Comparison of ENCODE assay signal across 16 mouse cellular contexts in the genomic region with DNA sequence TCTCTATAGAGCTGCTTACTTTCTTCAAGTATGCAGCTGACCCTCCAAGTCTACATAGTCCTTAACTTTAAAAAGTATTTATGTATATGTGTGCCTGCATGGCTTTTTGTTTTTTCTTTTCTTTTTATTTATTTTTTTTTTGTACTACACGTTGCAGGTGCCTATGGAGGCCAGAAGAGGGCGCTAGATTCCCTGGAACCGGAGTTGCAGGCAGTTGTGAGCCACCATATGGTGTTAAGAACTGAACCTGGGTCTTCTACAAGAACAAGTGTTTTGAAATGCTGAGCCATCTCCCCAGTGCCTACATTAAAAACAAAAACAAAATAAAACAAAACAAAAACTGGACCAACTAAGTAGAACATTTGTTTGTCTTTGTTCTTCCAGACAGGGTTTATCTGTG.
DNase-seq lines count a peak whose midpoint lies in the region; ATAC-seq and TF ChIP-seq lines count a peak whose summit lies in the region.
"Had no signal": no experiment of that assay in that cellular context is flagged by ENCODE, and none has a peak within 500 bp of the region (broad histone marks: within the 10 kb centered on the region; RNA-seq: fewer than 3 reads in every experiment).

No protein-coding gene starts in this region.

- no peak for TF ChIP-seq POLR2A in kidney, adult 2 months (IDR thresholded peaks at IDR 0.05; ENCODE audit: low read depth, low read length)

- no peak for DNase-seq in kidney, adult 2 months
- DNase-seq in kidney, postnatal 10 days, result no peak
- no peak for DNase-seq in midbrain, embryonic 10.5 days (ENCODE audit: low spot score)
- no peak for DNase-seq in midbrain, embryonic 11.5 days (ENCODE audit: low spot score, missing footprints)
- peak; percentile 50 for DNase-seq in R1 (ENCODE audit: low read depth, low spot score)
- no peak for DNase-seq in limb, embryonic 10.5 days (ENCODE audit: low spot score)
- no peak for DNase-seq in layer of hippocampus, postnatal 14 days (ENCODE audit: low spot score in 2 of 2)
- DNase-seq: adrenal gland, adult 2 months; cerebellum, adult 9-11 months; gastrocnemius, postnatal 25 days; liver, embryonic 13.5 days; lung, postnatal 14 days; thymus, postnatal 25 days had no signal

- WGBS in kidney, adult 2 months, result 65% methylated on average over 3 of the region's 3 CpGs
- 62% methylated on average over 3 of the region's 3 CpGs for WGBS in midbrain, embryonic 10.5 days
- WGBS in midbrain, embryonic 11.5 days, result 59% methylated on average over 3 of the region's 3 CpGs
- WGBS in limb, embryonic 10.5 days, result 65% methylated on average over 3 of the region's 3 CpGs

- no peak overlapping the region for H3K4me3 ChIP-seq in kidney, adult 2 months (ENCODE audit: insufficient read depth, low read depth, low read length)
- no peak overlapping the region for H3K4me3 ChIP-seq in midbrain, embryonic 10.5 days
- H3K4me3 ChIP-seq in midbrain, embryonic 11.5 days (ENCODE audit: low read depth, low read length), result no peak overlapping the region
- H3K4me3 ChIP-seq in limb, embryonic 10.5 days, result no peak overlapping the region
- H3K4me3 ChIP-seq: left cerebral cortex, adult 2 months; liver, embryonic 13.5 days; megakaryocyte, embryonic 14.5 days had no signal

- H3K4me2 ChIP-seq in midbrain, embryonic 11.5 days, result no peak overlapping the region

- no peak overlapping the region for H3K27ac ChIP-seq in kidney, adult 2 months (ENCODE audit: insufficient read depth, low read depth, low read length)
- peak overlapping the region; percentile 96 for H3K27ac ChIP-seq in midbrain, embryonic 10.5 days (replicated peaks)
- no peak overlapping the region for H3K27ac ChIP-seq in midbrain, embryonic 11.5 days (ENCODE audit: low read depth, low read length)
- peak overlapping the region; percentile 80 for H3K27ac ChIP-seq in limb, embryonic 10.5 days
- H3K27ac ChIP-seq: left cerebral cortex, adult 2 months had no signal

- no peaks in the 10 kb centered on the region for H3K27me3 ChIP-seq in kidney, adult 2 months (replicated peaks; ENCODE audit: control insufficient read depth, insufficient read depth, low read length)
- peaks cover 11% of the 10 kb centered on the region for H3K27me3 ChIP-seq in midbrain, embryonic 10.5 days (ENCODE audit: low read depth, poor library complexity, severe bottlenecking)
- no peaks in the 10 kb centered on the region for H3K27me3 ChIP-seq in midbrain, embryonic 11.5 days (ENCODE audit: control insufficient read depth, insufficient read depth, low read length)
- H3K27me3 ChIP-seq in limb, embryonic 10.5 days (ENCODE audit: low read depth, poor library complexity, severe bottlenecking), result no peaks in the 10 kb centered on the region
- H3K27me3 ChIP-seq: liver, embryonic 13.5 days had no signal

- TF ChIP-seq CTCF in kidney, adult 2 months (conservative IDR thresholded peaks at IDR 0.05; ENCODE audit: insufficient read depth, insufficient read length, low read depth, low read length), result 0 out of 2 replicates have a peak, but pooled peaks have one; percentile 4

- H3K4me1 ChIP-seq in kidney, adult 2 months (ENCODE audit: control insufficient read depth, insufficient read depth, low read length), result no peaks in the 10 kb centered on the region
- H3K4me1 ChIP-seq in midbrain, embryonic 10.5 days, result peaks cover 56% of the 10 kb centered on the region
- H3K4me1 ChIP-seq in midbrain, embryonic 11.5 days (ENCODE audit: control insufficient read depth, insufficient read depth, low read length), result peaks cover 31% of the 10 kb centered on the region
- H3K4me1 ChIP-seq in limb, embryonic 10.5 days, result peaks cover 57% of the 10 kb centered on the region

- ATAC-seq in midbrain, embryonic 11.5 days (ENCODE audit: low FRiP score), result no peak
- ATAC-seq: forebrain, embryonic 14.5 days had no signal

- no peaks in the 10 kb centered on the region for H3K9me3 ChIP-seq in midbrain, embryonic 10.5 days (replicated peaks)
- H3K9me3 ChIP-seq in midbrain, embryonic 11.5 days (ENCODE audit: control insufficient read depth, low read length), result no peaks in the 10 kb centered on the region
- no peaks in the 10 kb centered on the region for H3K9me3 ChIP-seq in limb, embryonic 10.5 days (replicated peaks)
- H3K9me3 ChIP-seq: liver, embryonic 13.5 days; megakaryocyte, embryonic 14.5 days had no signal

- H3K9ac ChIP-seq in midbrain, embryonic 11.5 days (ENCODE audit: low read length), result no peak overlapping the region
- H3K9ac ChIP-seq: liver, embryonic 13.5 days had no signal

- H3K36me3 ChIP-seq in kidney, adult 2 months (ENCODE audit: control insufficient read depth, insufficient read depth, low read length), result no peaks in the 10 kb centered on the region
- no peaks in the 10 kb centered on the region for H3K36me3 ChIP-seq in midbrain, embryonic 10.5 days
- H3K36me3 ChIP-seq in midbrain, embryonic 11.5 days (ENCODE audit: control insufficient read depth, insufficient read depth, low read length), result no peaks in the 10 kb centered on the region
- H3K36me3 ChIP-seq in limb, embryonic 10.5 days, result no peaks in the 10 kb centered on the region
- H3K36me3 ChIP-seq: liver, embryonic 13.5 days had no signal

Comparison
In these comparisons a context has a peak if more than half of its experiments do, and no peak if none do; other contexts are left out.
1. H3K27ac ChIP-seq: peak in midbrain, embryonic 10.5 days (single experiment) and limb, embryonic 10.5 days (single experiment); none in kidney, adult 2 months (single experiment) and midbrain, embryonic 11.5 days (single experiment).